Mouse (Mus musculus): ENCODE measurements around the gene Rps6ka2.
"Not testable (repeated sequence)": the region's sequence is repeated elsewhere in the genome, so short reads cannot be mapped to it uniquely, and the experiment has no call there.

The Rps6ka2 gene

GRCm38 (mm10) chr17:7270506-7270905 lies 100.6 kb downstream of the Rps6ka2 start:
- DNase-seq (ENCODE audit: low spot score) = no peak

- no peak for DNase-seq (ENCODE audit: low spot score)
Observed at GRCm38 (mm10) chr17:7271522-7272134, 101.7 kb downstream of the Rps6ka2 start.

- DNase-seq (ENCODE audit: low spot score) = no peak
Observed at GRCm38 (mm10) chr17:7273054-7273453, 103.1 kb downstream of the Rps6ka2 start.

GRCm38 (mm10) chr17:7273785-7274184 lies 103.9 kb downstream of the Rps6ka2 start:
- no peak for DNase-seq (ENCODE audit: low spot score)

- no peak for DNase-seq (ENCODE audit: low spot score)
Observed at GRCm38 (mm10) chr17:7278702-7279242, 108.9 kb downstream of the Rps6ka2 start.

GRCm38 (mm10) chr17:7279251-7279650 lies 109.3 kb downstream of the Rps6ka2 start:
- no peak for DNase-seq (ENCODE audit: low spot score)

GRCm38 (mm10) chr17:7284297-7284910 lies 114.5 kb downstream of the Rps6ka2 start:
- no peak for DNase-seq (ENCODE audit: low spot score)

GRCm38 (mm10) chr17:7285292-7285691 lies 115.4 kb downstream of the Rps6ka2 start:
- no peak for DNase-seq (ENCODE audit: low spot score)

- DNase-seq (ENCODE audit: low spot score) = no peak
Observed at GRCm38 (mm10) chr17:7286422-7287050, 116.6 kb downstream of the Rps6ka2 start.

GRCm38 (mm10) chr17:7292012-7292684 lies 122.2 kb downstream of the Rps6ka2 start:
- no peak for DNase-seq (ENCODE audit: low spot score)

GRCm38 (mm10) chr17:7306278-7307196 lies 136.6 kb downstream of the Rps6ka2 start:
- not testable (repeated sequence) for DNase-seq (ENCODE audit: low spot score)

- not testable (repeated sequence) for DNase-seq (ENCODE audit: low spot score)
Observed at GRCm38 (mm10) chr17:7315693-7316382, 145.9 kb downstream of the Rps6ka2 start.

GRCm38 (mm10) chr17:7319789-7320188 lies 149.9 kb downstream of the Rps6ka2 start:
- DNase-seq (ENCODE audit: low spot score) = not testable (repeated sequence)

- not testable (repeated sequence) for DNase-seq (ENCODE audit: low spot score)
Observed at GRCm38 (mm10) chr17:7324346-7324745, 154.4 kb downstream of the Rps6ka2 start, which contains the start of gene Tcp10a. Tcp10a (plus strand) TSS chr17:7324646.

GRCm38 (mm10) chr17:7326415-7326814 lies 156.5 kb downstream of the Rps6ka2 start:
- DNase-seq (ENCODE audit: low spot score) = not testable (repeated sequence)

GRCm38 (mm10) chr17:7332745-7333144 lies 162.8 kb downstream of the Rps6ka2 start:
- DNase-seq (ENCODE audit: low spot score) = not testable (repeated sequence)

- not testable (repeated sequence) for DNase-seq (ENCODE audit: low spot score)
Observed at GRCm38 (mm10) chr17:7337381-7337780, 167.5 kb downstream of the Rps6ka2 start.

- DNase-seq (ENCODE audit: low spot score) = not testable (repeated sequence)
Observed at GRCm38 (mm10) chr17:7348765-7349164, 178.8 kb downstream of the Rps6ka2 start.

- not testable (repeated sequence) for DNase-seq (ENCODE audit: low spot score)
Observed at GRCm38 (mm10) chr17:7352596-7352995, 182.7 kb downstream of the Rps6ka2 start, which contains the start of gene Ttll2. Ttll2 (minus strand) TSS chr17:7352696.
